Mouse (Mus musculus) 3134 (cell line): ENCODE data around the gene Tbx15.
"Not testable (repeated sequence)": the region's sequence is repeated elsewhere in the genome, so short reads cannot be mapped to it uniquely, and the experiment has no call there.

Experiments used
- DNase-seq: peaks from one replicate; pipeline ENCODE4 v3.0.0-alpha.2; 2011; ENCODE audit warnings: low spot score; ENCODE audit not compliant: insufficient read length; ENCODE audit errors: extremely low read depth

Tbx15 gene

GRCm38 (mm10) chr3:99263471-99263903 is 23.3 kb downstream of the Tbx15 start:
- no peak for DNase-seq

DNA sequence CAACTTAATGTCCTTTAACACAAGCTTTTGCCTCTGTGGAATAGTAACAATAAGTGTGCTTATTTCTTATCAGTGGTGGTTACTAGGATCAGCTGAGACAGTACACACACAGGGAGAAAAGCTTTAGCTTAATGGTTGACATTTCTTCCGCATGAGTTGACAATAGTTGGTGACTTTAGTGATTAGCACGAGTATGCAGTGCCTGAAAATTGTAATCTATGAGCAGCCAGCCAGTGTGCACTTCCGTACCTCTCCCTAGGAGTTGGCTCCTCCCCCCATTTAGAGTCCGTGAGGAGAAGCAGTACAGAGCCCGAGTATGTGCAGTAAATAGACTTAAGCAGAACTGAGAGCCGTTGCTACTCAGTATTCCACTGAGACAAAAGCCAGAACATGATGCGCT is 24.5 kb downstream of the Tbx15 start:
- DNase-seq: no peak

GRCm38 (mm10) chr3:99266752-99267303 is 26.6 kb downstream of the Tbx15 start:
- no peak for DNase-seq

GRCm38 (mm10) chr3:99277973-99278580 is 37.9 kb downstream of the Tbx15 start:
- DNase-seq: no peak

GRCm38 (mm10) chr3:99279718-99280117 is 39.5 kb downstream of the Tbx15 start:
- no peak for DNase-seq

DNA sequence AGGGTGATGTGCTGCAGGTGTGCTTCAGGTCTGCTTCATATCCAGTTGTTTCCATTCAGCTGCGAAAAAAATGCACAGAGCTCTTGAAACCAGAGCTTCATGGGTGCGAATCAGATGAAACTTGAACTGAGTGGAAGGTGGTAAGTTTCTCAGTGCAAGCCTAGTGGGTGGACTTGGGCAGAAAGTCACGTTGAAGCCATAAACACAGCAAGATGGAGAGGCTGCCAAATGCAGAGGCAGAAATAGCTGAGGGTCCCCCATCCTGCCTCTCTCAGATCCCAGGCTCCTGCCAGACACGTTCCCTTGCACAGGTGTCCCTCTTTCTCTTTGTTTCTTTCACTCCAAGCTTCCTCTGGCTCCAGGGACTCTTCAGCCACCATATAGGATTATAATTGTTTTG is 41.3 kb downstream of the Tbx15 start:
- no peak for DNase-seq

- DNase-seq: no peak
Observed at GRCm38 (mm10) chr3:99288302-99288701, 48.1 kb downstream of the Tbx15 start.

GRCm38 (mm10) chr3:99290064-99290702 is 50.0 kb downstream of the Tbx15 start:
- no peak for DNase-seq

GRCm38 (mm10) chr3:99290878-99291277 is 50.7 kb downstream of the Tbx15 start:
- no peak for DNase-seq

DNA sequence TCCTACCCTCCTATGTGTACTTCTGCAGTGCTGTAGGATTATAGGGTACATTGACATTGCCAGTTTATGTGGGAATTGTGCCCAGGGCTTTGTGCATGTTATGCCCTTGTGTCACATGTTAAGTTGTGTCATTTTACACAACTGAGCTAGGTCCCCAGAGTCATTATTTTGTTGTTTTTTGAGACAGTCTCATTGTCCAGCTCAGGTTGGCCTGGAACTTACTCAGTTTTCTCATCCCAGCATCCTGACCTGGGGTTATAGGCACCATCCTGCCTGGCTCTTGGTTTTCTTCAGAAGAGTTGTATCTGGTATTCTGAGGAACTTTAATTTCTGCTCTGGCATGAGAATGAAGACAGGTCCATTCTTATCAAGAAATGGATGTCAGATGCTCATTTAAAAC is 51.2 kb downstream of the Tbx15 start:
- DNase-seq: no peak

GRCm38 (mm10) chr3:99292531-99292931 is 52.4 kb downstream of the Tbx15 start:
- DNase-seq: no peak

GRCm38 (mm10) chr3:99294209-99294608 is 54.0 kb downstream of the Tbx15 start:
- DNase-seq: not testable (repeated sequence)

DNA sequence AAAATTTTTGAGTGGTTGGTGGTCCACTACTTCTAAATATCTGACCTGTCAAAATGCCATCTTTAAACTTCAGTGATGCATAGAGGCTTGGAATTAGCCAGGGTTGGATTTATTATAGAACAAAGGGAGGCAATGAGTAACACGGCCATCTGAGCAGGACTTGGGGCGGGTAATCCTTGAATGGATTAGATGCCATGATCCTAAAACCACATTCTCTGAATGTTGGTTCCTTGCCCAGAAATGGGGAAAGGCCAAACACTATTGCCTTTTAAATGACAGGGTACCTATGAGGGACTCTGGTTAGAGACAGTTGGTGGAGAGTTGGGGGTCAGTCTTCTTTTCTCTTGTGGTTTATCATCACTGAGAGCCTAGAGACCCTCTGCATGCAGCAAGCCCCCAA is 55.1 kb downstream of the Tbx15 start:
- no peak for DNase-seq

DNA sequence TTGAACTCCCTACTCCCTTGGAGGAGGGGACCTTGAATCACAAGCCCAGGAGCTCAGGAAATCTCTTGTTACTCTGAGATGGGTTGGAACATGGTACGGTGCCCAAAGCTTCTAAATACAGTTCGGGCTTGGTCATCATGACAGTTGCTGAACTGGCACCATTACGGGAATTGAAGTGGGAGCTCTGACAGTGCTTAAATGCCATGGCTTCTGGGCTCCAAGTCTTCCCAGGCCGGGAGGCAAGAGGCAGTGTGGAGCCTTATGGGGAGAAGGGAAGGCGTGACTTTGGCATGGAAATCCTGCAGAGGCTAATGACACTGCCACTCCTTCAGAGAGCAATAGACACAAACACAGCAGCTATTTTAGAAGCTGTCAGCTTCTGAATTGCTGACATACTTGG is 56.0 kb downstream of the Tbx15 start:
- DNase-seq: no peak

DNA sequence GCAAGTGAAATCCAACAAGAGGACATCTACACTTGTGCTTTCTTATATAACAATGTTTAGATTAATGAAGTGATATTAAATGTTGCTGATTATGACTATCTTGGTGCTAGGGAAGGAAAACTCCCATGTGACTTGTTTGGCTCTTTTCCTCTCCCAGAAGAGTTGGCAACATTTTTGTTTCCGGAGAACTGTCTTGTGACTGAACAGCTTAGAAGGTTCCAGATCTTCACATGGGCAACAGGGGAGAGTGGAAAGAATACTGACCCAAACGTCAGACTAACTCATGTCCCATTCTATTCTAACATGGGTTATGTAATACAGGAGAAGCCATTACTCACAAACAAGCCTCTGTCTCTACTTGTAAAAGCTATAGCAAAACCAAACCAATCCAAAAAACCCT is 60.7 kb downstream of the Tbx15 start:
- DNase-seq: no peak

DNA sequence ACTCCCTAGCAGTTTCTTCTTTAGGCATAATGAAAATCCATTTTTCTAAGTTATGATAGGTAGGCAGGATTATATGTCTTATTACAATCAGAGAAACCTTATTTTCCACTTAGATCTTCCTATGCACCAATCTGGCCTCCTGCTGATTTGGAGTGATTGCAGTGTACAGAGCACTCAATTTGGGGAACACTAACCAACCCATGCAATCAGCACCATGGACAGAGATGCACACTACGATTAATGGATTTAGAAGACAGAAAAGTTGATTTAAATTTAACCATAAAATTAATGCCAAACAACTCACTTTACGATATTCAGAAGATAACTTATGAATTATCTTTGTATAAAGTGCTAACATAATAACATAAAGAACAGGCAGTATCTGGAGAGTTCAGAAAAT is 70.7 kb downstream of the Tbx15 start:
- DNase-seq: no peak

DNA sequence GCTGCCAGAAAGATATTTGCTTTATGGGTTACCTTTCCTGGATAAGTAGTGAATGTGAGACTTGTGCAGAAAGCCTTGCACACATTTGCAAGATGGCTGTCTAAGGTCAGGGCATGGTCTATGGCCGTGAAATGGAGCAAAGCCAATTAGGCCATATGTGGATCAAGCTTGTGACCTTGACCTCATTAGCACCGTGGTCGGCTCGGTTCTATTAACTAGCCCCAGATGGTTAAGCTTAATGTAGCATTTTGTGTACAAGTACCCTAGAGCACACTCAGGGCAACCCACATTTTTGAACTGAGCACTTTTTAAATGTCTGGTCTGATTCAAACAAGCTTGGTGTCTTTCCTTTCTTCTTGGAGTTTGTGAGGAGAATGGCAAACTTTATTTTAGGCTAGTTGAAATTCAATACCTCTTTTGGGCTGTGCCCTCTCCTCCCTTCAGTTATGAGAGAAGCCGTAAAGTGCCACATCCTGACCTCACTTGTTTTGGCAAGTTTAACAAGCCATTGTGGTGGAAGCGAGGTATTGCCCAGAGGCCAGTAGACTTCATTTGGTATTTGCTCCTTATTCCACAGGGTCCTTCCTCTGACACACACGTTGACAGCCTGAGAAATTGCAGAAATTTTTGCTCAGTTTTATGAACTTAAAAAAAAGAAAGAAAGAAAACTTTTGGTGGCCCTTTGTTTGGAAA is 71.9 kb downstream of the Tbx15 start:
- DNase-seq: no peak

DNA sequence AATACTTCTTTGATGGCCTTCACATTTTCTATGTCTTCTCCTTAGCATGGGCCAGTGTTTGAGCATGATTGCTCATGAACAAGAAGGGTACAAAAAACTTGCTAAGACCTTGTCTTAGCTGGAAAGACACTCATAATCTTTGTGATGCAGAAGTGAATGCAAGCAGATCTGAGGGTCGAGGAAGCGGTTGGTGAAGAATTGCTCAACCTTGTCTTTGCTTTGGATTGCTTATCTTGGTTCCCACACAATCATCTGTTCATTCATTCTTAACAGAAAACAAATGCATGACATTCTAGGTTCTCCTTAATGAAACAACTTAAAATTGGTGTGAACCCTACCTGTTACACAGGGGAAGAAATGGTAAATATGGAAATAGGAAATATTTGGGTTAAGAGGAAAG is 82.2 kb downstream of the Tbx15 start:
- DNase-seq: no peak

GRCm38 (mm10) chr3:99329316-99329715 is 89.1 kb downstream of the Tbx15 start:
- no peak for DNase-seq

GRCm38 (mm10) chr3:99331086-99331485 is 90.9 kb downstream of the Tbx15 start:
- no peak for DNase-seq

DNA sequence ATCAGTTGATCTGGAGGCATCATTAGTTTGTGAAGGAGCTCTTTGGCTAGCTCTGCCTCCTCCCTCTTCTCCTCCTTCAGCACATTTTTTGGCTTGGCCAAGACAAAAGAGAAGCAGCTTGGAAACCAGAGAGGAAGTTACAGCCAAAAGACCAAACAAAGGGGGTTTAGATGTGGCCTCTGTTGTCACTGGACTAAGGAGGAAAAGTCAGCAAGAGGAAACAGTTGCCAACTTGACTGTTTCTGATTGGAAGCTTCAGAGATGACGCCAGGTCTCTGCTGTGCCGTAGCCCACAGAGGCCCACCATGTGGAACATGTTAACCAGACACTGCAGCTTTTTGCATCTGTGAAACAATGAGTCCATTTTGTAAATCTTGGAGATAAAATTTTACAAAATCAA is 96.7 kb downstream of the Tbx15 start:
- DNase-seq: no peak

DNA sequence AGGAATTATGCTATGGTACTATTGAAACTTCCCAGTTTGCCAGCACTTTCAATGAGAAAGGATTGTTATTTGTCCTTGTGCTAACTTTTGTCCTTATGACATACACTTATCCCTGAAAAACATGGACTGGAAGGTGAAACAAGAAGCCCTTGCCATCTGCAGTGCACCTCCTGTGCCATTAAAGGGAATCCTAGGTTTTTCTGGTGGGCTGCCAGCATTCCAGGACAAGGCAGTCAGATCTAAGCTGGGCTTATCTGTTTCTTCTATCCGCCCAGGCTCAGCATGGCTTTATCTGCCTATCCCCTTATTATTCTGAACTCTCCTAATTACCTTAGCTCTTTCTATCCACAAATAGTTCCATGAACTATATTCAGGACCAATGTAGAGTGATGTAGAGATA is 98.6 kb downstream of the Tbx15 start:
- DNase-seq: no peak
